Mouse (Mus musculus) urinary bladder, postnatal 36 days (tissue): ENCODE data around the gene Ndufa12.

Experiments used
- DNase-seq, 2 experiments: peaks; one replicate each; pipeline ENCODE4 v3.0.0; 2022; ENCODE audit warnings: low spot score in 2 of 2, mixed read lengths in 1 of 2

Ndufa12 gene

GRCm38 (mm10) chr10:94198482-94199405, at the start of gene Ndufa12:
TSS of gene Ndufa12 (plus strand) at chr10:94198720.
- DNase-seq = peak; percentile 94 to 96

GRCm38 (mm10) chr10:94151488-94151887, 47.0 kb upstream of the Ndufa12 start:
- DNase-seq = no peak

DNA sequence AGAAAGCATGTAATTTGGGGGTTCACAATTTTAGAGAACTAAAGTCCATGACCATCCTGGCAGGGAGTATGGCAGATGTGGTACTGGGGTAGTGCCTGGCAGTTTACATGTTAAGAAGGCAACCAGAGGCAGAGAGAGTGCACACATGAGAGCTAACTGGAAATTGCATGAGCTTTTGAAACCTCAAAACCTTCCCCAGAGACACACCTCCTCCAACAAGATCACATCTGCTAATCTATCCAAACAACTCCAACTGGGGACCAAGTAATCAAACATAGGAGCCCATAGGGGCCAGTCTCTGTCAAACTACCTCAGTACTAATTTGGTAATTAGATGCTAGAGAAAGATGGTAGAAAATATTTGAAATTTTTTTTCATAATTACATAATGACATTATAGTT, 44.7 kb upstream of the Ndufa12 start:
- no peak for DNase-seq

- DNase-seq = no peak
These were observed 39.6 kb upstream of the Ndufa12 start for GRCm38 (mm10) chr10:94158962-94159361.

DNA sequence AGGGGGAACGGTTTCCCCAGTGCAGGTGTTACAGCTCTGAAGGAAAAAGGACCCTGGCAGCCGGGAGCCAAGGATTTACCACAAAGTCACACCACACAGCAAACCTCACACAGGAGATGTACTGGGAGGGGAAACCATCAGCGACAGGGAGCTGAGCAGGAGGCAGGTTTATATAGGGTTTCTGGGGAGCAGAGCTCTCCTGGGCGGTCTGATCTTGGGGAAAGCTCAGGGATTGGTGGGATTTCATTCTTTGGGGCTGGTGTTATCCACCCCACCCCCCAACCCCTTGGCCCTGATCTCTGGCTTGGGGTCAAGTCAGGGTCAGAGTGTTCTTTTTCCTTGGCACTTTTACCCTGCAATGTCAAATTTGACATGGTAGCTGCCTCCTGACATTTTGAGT, 39.1 kb upstream of the Ndufa12 start:
- no peak for DNase-seq

GRCm38 (mm10) chr10:94161051-94161765, 37.3 kb upstream of the Ndufa12 start:
- no peak for DNase-seq

GRCm38 (mm10) chr10:94162031-94162430, 36.5 kb upstream of the Ndufa12 start:
- no peak for DNase-seq

DNA sequence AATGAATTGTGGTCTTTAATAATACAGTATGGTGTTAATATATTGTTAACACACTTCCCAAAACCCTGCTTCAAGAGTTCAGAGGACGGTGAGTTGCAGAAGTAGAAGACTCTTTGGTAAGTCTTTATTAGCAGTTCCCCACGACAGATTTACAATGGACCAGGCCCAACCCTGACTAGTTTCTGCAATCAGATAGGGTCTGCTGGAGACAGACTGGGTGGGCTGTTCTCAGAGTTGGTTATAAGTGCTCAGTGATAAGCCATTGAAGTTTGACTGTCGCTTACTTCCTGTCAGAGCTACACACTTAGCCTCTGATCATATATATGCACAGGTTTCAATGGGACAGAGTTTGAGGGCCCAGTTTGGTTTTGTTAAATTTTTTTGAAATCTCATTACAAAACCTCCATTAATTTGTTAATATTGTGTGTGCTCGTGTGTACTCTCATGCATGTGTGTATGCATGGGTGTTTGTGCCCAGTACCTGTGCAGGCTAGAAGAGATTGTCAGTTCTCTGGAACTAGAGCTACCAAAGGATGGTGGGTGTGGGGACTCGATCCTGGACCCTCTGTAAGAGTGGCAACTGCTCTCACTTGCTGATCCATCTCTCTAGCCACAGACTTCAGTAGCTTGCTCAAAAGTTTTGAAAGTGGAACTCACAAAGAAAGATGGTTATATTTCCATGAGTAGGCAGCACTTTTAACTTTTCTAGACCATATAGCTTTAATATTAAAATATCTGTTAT, 34.2 kb upstream of the Ndufa12 start:
- no peak for DNase-seq

DNA sequence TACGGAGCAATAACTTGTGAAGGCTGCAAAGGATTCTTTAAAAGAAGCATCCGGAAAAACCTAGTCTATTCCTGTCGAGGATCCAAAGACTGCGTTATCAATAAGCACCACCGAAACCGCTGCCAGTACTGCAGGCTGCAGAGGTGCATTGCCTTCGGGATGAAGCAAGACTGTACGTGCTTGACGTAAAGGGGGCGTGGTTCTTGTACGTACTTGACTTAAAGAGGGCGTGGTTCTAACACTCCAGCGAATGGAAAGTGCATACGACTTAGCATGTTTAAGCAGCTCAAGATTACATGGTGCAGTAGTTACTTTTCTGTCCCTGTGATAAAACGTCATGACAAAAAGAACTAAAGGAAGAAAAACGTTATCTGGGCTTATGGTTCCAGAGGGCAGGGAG, 33.1 kb upstream of the Ndufa12 start:
- DNase-seq = no peak

DNA sequence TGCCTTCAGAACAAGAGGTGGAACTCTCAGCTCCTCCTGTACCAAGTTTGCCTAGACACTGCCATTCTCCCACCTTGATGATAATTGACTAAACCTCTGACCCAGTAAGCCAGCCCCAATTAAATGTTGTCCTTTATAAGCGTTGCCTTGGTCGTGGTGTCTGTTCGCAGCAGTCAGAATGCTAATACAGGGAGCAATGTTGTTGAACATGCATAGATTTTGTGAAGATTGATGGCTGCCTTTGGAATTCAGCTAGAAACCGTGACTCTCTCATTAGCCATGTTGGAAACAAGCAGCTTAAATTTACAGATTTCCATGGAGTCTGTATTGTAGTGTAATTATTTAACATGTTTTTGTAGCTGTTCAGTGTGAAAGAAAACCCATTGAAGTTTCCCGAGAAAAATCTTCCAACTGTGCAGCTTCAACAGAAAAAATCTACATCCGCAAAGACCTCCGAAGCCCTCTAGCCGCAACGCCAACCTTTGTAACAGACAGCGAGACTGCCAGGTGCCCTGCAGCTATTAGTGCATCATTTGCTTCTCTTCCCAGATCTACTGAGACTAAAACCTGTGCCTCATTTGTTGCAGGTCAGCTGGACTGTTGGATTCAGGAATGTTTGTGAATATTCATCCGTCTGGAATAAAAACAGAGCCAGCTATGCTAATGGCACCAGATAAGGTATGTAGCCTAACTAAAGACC, 31.3 kb upstream of the Ndufa12 start:
- DNase-seq = no peak

DNA sequence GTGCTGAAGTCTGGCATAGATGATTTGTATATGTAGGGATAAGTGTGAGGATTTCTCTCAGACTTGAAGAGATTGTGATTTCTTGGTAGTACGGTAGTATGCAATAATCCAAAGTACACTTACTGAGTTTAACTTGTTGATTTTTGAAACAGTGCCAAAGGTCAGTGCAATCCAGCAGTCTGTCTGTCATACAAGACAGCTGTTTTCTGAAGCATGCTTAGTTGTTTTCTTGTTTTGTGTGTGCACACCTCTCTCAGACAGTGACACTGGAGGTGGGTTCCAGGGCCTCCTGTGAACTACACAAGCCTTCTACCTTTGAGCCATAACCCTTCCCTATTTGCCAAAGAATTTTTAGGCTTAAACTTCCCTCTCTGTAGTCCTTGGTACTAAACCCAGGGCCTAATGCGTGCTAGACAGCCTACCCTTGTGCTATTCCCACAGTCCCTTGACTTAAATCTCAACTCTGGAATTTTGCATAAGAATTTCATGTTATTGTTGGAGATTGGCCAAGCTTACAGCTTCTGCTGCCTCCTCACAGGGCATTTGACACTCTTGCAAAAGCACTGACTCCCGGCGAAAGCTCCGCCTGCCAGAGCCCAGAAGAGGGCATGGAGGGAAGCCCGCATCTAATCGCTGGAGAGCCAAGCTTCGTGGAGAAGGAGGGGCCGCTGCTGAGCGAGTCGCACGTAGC, 26.9 kb upstream of the Ndufa12 start:
- DNase-seq = no peak

- DNase-seq = no peak
These were observed 26.4 kb upstream of the Ndufa12 start for GRCm38 (mm10) chr10:94172137-94172536.

- DNase-seq = no peak
These were observed 25.8 kb upstream of the Ndufa12 start for GRCm38 (mm10) chr10:94172706-94173105.

DNA sequence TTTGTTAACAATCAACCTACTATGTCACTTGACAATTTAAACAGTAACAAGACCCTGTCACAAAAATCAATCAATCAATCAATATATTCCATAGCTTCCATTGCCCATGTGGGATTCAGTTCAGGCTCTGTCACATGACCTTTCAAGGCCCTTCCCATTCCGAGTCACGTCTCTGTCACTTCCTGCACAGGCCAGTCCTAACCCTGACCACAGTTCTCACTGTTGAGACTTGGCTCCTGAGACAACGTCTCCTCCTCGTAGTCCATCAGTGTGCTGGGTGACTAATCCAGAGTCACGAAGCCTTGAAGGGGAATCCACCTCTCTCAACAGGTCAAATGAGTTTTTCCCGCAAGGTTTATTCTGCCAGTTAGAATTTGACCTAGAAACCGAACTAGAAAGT, 23.9 kb upstream of the Ndufa12 start:
- DNase-seq = no peak

GRCm38 (mm10) chr10:94183199-94183598, 15.3 kb upstream of the Ndufa12 start:
- DNase-seq = no peak

DNA sequence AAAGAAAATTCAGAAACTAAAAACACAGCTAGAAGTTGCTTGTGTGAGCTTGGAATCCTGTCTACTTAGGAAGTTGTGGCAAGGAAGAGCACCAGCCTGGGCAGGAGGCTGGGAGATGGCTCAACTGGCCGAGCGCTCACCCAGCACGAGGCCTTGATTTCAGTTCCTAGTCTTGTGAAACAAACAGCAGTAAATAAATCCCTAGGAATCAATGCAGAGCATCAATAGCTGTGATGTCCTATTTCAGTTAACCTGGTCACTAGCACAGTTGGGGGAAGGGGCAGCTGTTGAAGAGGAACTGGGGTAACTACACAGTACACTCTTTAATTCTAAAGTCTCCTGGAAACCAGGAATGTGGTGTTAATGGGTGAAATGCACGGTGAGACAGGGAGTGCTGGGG, 6.5 kb downstream of the Ndufa12 start:
- no peak for DNase-seq

DNA sequence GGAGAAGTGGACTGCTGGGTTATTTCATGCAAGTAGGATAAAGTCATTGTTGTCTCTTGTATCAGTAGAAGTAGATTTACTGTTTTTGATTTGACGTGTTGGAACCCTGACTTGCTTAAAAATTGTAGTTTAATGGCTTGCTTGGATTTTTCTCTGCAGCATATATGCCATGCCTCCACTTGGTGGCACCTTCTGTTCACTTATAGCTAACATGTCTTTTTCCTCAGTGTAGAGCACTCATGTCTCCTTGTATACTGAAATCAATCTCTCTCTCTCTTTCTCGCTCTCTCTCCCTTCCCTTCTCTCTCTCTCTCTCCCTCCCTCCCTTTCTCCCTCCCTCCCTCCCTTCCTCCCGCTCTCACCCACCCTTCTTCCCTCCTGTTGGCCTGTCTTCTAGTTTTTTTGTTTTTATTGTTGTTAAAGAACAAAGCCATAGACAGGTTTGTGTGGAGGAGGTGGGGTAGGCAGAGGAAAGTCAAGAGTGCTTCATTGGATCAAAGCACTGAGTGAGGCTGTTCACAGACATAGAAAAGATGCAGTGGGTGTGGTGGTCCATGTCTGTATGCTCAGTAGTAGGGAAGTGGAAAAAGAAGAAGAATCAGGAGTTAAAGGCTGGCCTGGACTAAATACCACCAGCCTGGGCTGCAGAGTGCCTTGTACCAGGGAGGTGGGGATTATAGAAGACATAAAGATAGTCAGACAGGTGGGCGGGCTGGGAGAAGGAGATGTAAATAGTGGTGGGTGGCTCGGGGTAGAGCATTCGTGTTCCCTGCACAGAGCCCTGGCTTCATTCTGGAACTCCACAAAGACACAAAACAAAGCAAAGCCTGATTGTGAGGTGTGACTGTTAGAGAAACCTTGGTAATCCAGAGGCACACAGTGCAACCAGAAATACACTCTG, 12.4 kb downstream of the Ndufa12 start:
- no peak for DNase-seq

- DNase-seq = no peak
These were observed 13.2 kb downstream of the Ndufa12 start for GRCm38 (mm10) chr10:94211725-94212124.

DNA sequence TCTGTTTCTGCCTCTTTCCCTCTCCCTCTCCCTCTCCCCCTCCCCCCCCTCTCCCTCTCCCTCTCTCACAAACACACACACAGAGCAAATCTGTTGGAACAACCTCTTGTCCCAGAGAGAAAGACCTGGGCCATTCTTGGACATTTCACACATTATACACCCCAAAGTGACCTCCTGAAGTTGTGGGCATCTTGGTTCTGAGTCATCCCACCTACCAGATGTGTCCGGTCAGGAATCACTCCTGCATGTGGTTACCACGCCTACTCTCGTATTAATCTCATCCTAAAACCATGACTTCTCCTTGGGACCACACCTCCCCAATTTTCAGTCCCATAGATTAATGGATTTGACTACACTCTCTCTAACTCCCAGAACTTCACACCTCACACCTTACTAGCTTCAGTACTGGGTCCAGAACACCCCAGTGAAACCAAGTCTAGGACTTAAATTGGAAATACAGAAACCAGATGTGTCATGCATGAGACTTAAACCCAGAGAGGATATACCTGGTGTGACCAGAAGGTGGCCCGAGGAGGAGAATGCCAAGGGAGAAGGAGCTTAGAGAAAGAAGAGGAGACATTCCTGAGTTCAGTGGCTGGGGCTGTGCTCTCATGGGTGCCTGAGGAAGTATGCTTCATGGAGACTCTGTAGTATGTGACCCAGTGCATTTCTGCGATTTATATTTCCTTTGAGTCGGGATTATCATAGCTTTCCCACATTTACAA, 26.7 kb downstream of the Ndufa12 start:
- DNase-seq = no peak
